Mouse (Mus musculus): ENCODE data around the gene Bmpr2. TPM values are rescaled to one million over a fixed set of nuclear protein-coding genes. Genes with fewer than 3 reads are reported as not detected.

Bmpr2 gene
- total RNA-seq (2021) = 10 to 100 TPM; 40.4 to 45.4 TPM
- 8.2 and 20.4 TPM in 2 replicates for polyA plus RNA-seq (2012; rRNA removed)
- long read RNA-seq, partial matches to known transcripts = 1 of 11 reads
- long read RNA-seq, other reads (novel, unspliced or antisense) = 10 of 11 reads

GRCm38 (mm10) chr1:59763164-59763768 lies at the start of gene Bmpr2:
Gene Bmpr2, plus strand, starts transcription at chr1:59763400.
- peaks cover 4% of the 10 kb centered on the region; the same call in 1 of the 2 replicates for H3K79me2 ChIP-seq (replicated peaks; ENCODE audit: control insufficient read depth, insufficient read depth, low read length)
- under 1% methylated on average over 74 of the region's 75 CpGs for WGBS
- peaks cover 9% of the 10 kb centered on the region for H3K36me3 ChIP-seq (ENCODE audit: control insufficient read depth, insufficient read depth, low read length)
- DNase-seq = peak; percentile 91 to 93
- H3K27me3 ChIP-seq (ENCODE audit: control insufficient read depth, insufficient read depth, low read length) = no peaks in the 10 kb centered on the region
- H3K4me1 ChIP-seq (ENCODE audit: control insufficient read depth, insufficient read depth, low read length) = peaks cover 4% of the 10 kb centered on the region
- TF ChIP-seq POLR2A (IDR thresholded peaks at IDR 0.05; ENCODE audit: insufficient read depth, low read depth, low read length) (peak; percentile 89), EP300 (IDR thresholded peaks at IDR 0.05; ENCODE audit: insufficient read depth, low read depth, low read length) (no peak), CTCF (IDR thresholded peaks at IDR 0.05) (peak; percentile 60)
- H3K9ac ChIP-seq (ENCODE audit: low read depth, low read length) = peak within 1 kb of the TSS; percentile 96
- intact Hi-C loops (cut with DNase I) = loop anchor here (2.0 to 5.0 kb wide), 4 partner anchors 81 to 334 kb away; partner anchors contain the start of genes Carf, Nop58 and Wdr12
- H3K27ac ChIP-seq = peak within 1 kb of the TSS; percentile 92
- H3K4me3 ChIP-seq = peak within 1 kb of the TSS; percentile 77

GRCm38 (mm10) chr1:59719900-59720299 lies 43.3 kb upstream of the Bmpr2 start:
- WGBS = 29% methylated on average over 4 of the region's 4 CpGs
- DNase-seq = no peak
- Histone ChIP-seq H3K4me3 (no peak overlapping the region), H3K27ac (no peak overlapping the region), H3K79me2 (replicated peaks; ENCODE audit: control insufficient read depth, insufficient read depth, low read length) (no peaks in the 10 kb centered on the region), H3K9ac (ENCODE audit: low read depth, low read length) (no peak overlapping the region), H3K36me3 (ENCODE audit: control insufficient read depth, insufficient read depth, low read length) (no peaks in the 10 kb centered on the region), H3K27me3 (ENCODE audit: control insufficient read depth, insufficient read depth, low read length) (no peaks in the 10 kb centered on the region), H3K4me1 (ENCODE audit: control insufficient read depth, insufficient read depth, low read length) (no peaks in the 10 kb centered on the region)
- intact Hi-C loops (cut with DNase I) = no loop called here
- TF ChIP-seq CTCF (IDR thresholded peaks at IDR 0.05) (peak; percentile 85), EP300 (IDR thresholded peaks at IDR 0.05; ENCODE audit: insufficient read depth, low read depth, low read length) (no peak), POLR2A (IDR thresholded peaks at IDR 0.05; ENCODE audit: insufficient read depth, low read depth, low read length) (no peak)

GRCm38 (mm10) chr1:59725661-59726060 lies 37.5 kb upstream of the Bmpr2 start:
- intact Hi-C loops (cut with DNase I) = no loop called here
- Histone ChIP-seq H3K4me1 (ENCODE audit: control insufficient read depth, insufficient read depth, low read length) (no peaks in the 10 kb centered on the region), H3K27me3 (ENCODE audit: control insufficient read depth, insufficient read depth, low read length) (no peaks in the 10 kb centered on the region), H3K4me3 (no peak overlapping the region), H3K79me2 (replicated peaks; ENCODE audit: control insufficient read depth, insufficient read depth, low read length) (no peaks in the 10 kb centered on the region), H3K36me3 (ENCODE audit: control insufficient read depth, insufficient read depth, low read length) (no peaks in the 10 kb centered on the region), H3K9ac (ENCODE audit: low read depth, low read length) (no peak overlapping the region), H3K27ac (no peak overlapping the region)
- no peak for TF ChIP-seq POLR2A (IDR thresholded peaks at IDR 0.05; ENCODE audit: insufficient read depth, low read depth, low read length)
- no peak for TF ChIP-seq EP300 (IDR thresholded peaks at IDR 0.05; ENCODE audit: insufficient read depth, low read depth, low read length)
- TF ChIP-seq CTCF (IDR thresholded peaks at IDR 0.05) = no peak
- WGBS = 13% methylated on average over 4 of the region's 4 CpGs
- DNase-seq = no peak

GRCm38 (mm10) chr1:59730106-59730505 lies 33.1 kb upstream of the Bmpr2 start:
- Histone ChIP-seq H3K9ac (ENCODE audit: low read depth, low read length) (no peak overlapping the region), H3K27ac (no peak overlapping the region), H3K27me3 (ENCODE audit: control insufficient read depth, insufficient read depth, low read length) (no peaks in the 10 kb centered on the region), H3K36me3 (ENCODE audit: control insufficient read depth, insufficient read depth, low read length) (no peaks in the 10 kb centered on the region), H3K4me3 (no peak overlapping the region), H3K4me1 (ENCODE audit: control insufficient read depth, insufficient read depth, low read length) (no peaks in the 10 kb centered on the region), H3K79me2 (replicated peaks; ENCODE audit: control insufficient read depth, insufficient read depth, low read length) (no peaks in the 10 kb centered on the region)
- TF ChIP-seq EP300 (IDR thresholded peaks at IDR 0.05; ENCODE audit: insufficient read depth, low read depth, low read length) (no peak), POLR2A (IDR thresholded peaks at IDR 0.05; ENCODE audit: insufficient read depth, low read depth, low read length) (no peak), CTCF (IDR thresholded peaks at IDR 0.05) (no peak)
- 60% methylated on average over 8 of the region's 8 CpGs for WGBS
- no peak for DNase-seq
- intact Hi-C loops (cut with DNase I) = no loop called here

- no peak for TF ChIP-seq CTCF (IDR thresholded peaks at IDR 0.05)
- no peak for TF ChIP-seq EP300 (IDR thresholded peaks at IDR 0.05; ENCODE audit: insufficient read depth, low read depth, low read length)
- no peak for TF ChIP-seq POLR2A (IDR thresholded peaks at IDR 0.05; ENCODE audit: insufficient read depth, low read depth, low read length)
- no peak for DNase-seq
- Histone ChIP-seq H3K79me2 (replicated peaks; ENCODE audit: control insufficient read depth, insufficient read depth, low read length) (no peaks in the 10 kb centered on the region), H3K36me3 (ENCODE audit: control insufficient read depth, insufficient read depth, low read length) (no peaks in the 10 kb centered on the region), H3K4me1 (ENCODE audit: control insufficient read depth, insufficient read depth, low read length) (no peaks in the 10 kb centered on the region), H3K27ac (no peak overlapping the region), H3K9ac (ENCODE audit: low read depth, low read length) (no peak overlapping the region), H3K27me3 (ENCODE audit: control insufficient read depth, insufficient read depth, low read length) (no peaks in the 10 kb centered on the region), H3K4me3 (no peak overlapping the region)
- 74% methylated on average over 4 of the region's 4 CpGs for WGBS
- intact Hi-C loops (cut with DNase I) = no loop called here
These were observed 32.5 kb upstream of the Bmpr2 start for GRCm38 (mm10) chr1:59730737-59731136.

- TF ChIP-seq POLR2A (IDR thresholded peaks at IDR 0.05; ENCODE audit: insufficient read depth, low read depth, low read length) (no peak), EP300 (IDR thresholded peaks at IDR 0.05; ENCODE audit: insufficient read depth, low read depth, low read length) (no peak), CTCF (IDR thresholded peaks at IDR 0.05) (no peak)
- no peaks in the 10 kb centered on the region for H3K27me3 ChIP-seq (ENCODE audit: control insufficient read depth, insufficient read depth, low read length)
- intact Hi-C loops (cut with DNase I) = no loop called here
- H3K4me1 ChIP-seq (ENCODE audit: control insufficient read depth, insufficient read depth, low read length) = no peaks in the 10 kb centered on the region
- H3K36me3 ChIP-seq (ENCODE audit: control insufficient read depth, insufficient read depth, low read length) = no peaks in the 10 kb centered on the region
- DNase-seq = peak in 1 of 2 experiments; percentile 20
- no peak overlapping the region for H3K27ac ChIP-seq
- no peaks in the 10 kb centered on the region for H3K79me2 ChIP-seq (replicated peaks; ENCODE audit: control insufficient read depth, insufficient read depth, low read length)
- no peak overlapping the region for H3K9ac ChIP-seq (ENCODE audit: low read depth, low read length)
- WGBS = 51% methylated on average over 6 of the region's 6 CpGs
- H3K4me3 ChIP-seq = no peak overlapping the region
These were observed 29.1 kb upstream of the Bmpr2 start for GRCm38 (mm10) chr1:59734076-59734475.

Measured in heart, adult 2 months (tissue).